Mouse (Mus musculus) spleen, adult 2 months (tissue): ENCODE measurements around the gene Tspan31.

Source experiments
- CTCF ChIP-seq: fragments of 200-500 bp; IDR thresholded peaks from 2 replicates; pipeline ENCODE4 v1.5.1; 2011; ENCODE audit warnings: mild to moderate bottlenecking, inconsistent platforms; ENCODE audit not compliant: insufficient read depth, insufficient read length, insufficient replicate concordance; ENCODE audit errors: extremely low read depth
- POLR2A ChIP-seq: fragments of 200-500 bp; IDR thresholded peaks from 2 replicates; pipeline ENCODE4 v1.6.1; 2011; ENCODE audit warnings: low read depth, low read length, inconsistent platforms

DNA sequence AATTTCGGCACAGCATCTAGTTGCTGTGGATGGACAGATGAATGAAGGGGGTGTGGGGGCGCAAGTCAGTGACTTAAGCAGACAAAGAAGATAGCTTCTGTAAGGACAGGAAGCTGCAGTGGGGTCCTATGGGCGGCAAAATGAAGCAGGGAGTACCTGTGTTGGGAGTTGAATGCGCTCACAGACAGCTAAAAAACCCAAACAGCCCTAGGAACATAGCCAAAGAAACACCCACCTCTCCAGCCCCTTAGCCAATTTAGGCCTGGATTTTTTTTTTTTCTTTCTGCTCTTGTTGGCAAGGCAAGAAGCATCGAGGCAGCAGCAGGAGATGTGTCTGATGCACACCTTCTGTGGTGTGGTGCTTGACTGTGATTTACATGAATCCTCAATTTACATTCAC, 9.0 kb downstream of the Tspan31 start:
- no peak for TF ChIP-seq POLR2A
- no peak for TF ChIP-seq CTCF
